Mouse (Mus musculus): ENCODE data around the gene Cd69. TPM values are rescaled to one million over a fixed set of nuclear protein-coding genes. Genes with fewer than 3 reads are reported as not detected.

Cd69 gene
- polyA plus RNA-seq, 1 experiment from 2014 or later: 0.48 TPM

GRCm38 (mm10) chr6:129222188-129222800 lies 52.9 kb downstream of the Cd69 start:
- no peaks in the 10 kb centered on the region for H3K27me3 ChIP-seq (ENCODE audit: control insufficient read depth, insufficient read depth, low read length)
- no peak overlapping the region for H3K4me2 ChIP-seq (ENCODE audit: low read depth, low read length)
- H3K9ac ChIP-seq (ENCODE audit: low read length): no peak overlapping the region
- ATAC-seq (ENCODE audit: insufficient read depth, low FRiP score): no peak
- H3K27ac ChIP-seq (ENCODE audit: low read length): no peak overlapping the region
- peaks cover 3% of the 10 kb centered on the region for H3K4me1 ChIP-seq (ENCODE audit: control insufficient read depth, insufficient read depth, low read length)
- H3K36me3 ChIP-seq (ENCODE audit: control insufficient read depth, insufficient read depth, low read length): no peaks in the 10 kb centered on the region
- no peak overlapping the region for H3K4me3 ChIP-seq (replicated peaks; ENCODE audit: low read length)
- no peaks in the 10 kb centered on the region for H3K9me3 ChIP-seq (replicated peaks; ENCODE audit: control insufficient read depth, low read length)
- 71% methylated on average over 3 of the region's 3 CpGs for WGBS

DNA sequence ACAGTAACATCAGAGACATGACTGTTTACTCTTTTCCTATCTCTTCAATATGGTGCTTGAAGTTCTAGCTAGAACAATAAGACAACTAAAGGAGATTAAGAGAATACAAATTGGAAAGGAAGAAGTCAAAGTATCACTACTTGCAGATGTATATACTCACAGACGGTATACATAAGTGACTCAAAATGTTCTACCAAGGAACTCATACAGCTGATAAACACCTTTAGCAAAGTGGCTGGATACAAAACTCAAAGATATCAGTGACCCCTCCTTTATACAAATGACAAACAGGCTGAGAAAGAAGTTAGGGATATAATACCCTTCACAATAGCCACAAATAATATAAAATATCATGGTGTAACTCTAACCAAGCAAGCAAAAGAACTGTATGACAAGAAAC lies 54.2 kb downstream of the Cd69 start:
- H3K4me1 ChIP-seq (ENCODE audit: control insufficient read depth, insufficient read depth, low read length): peaks cover 4% of the 10 kb centered on the region
- H3K4me3 ChIP-seq (replicated peaks; ENCODE audit: low read length): no peak overlapping the region
- no peaks in the 10 kb centered on the region for H3K9me3 ChIP-seq (replicated peaks; ENCODE audit: control insufficient read depth, low read length)
- no peak overlapping the region for H3K9ac ChIP-seq (ENCODE audit: low read length)
- no peak overlapping the region for H3K4me2 ChIP-seq (ENCODE audit: low read depth, low read length)
- no peaks in the 10 kb centered on the region for H3K27me3 ChIP-seq (ENCODE audit: control insufficient read depth, insufficient read depth, low read length)
- H3K36me3 ChIP-seq (ENCODE audit: control insufficient read depth, insufficient read depth, low read length): no peaks in the 10 kb centered on the region
- no peak for ATAC-seq (ENCODE audit: insufficient read depth, low FRiP score)
- WGBS: 87% methylated on average over 1 of the region's 1 CpGs
- no peak overlapping the region for H3K27ac ChIP-seq (ENCODE audit: low read length)

DNA sequence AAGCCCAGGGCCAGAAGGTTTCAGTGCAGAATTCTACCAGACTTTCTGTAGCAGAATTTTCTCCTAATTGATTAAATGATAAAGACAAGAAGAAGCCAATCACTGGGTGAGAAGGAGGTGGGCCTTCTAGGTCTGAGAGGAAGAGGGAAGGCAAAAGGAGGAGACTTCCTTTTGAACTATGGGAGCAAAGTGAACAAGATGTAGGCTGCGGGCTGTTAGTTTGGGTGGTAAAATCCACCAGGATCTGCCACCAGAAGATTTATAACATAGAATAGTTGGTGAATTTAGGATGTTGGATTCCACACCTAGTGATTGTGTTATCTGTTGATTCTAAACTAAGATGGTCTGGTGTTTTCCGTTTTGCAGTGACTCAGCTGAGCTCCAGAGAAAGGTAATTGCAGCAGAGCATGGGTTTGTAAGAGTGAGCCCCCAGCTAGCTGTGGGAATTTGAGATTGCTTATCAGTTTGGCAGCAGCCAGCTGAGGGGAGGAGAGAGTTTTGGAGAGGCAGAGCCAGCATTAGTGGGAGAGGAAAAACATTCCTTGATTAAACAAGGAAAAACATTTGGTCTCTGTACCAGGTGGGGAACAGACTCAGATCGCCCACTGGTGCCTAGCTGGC lies 55.2 kb downstream of the Cd69 start:
- Histone ChIP-seq H3K4me3 (replicated peaks; ENCODE audit: low read length) (no peak overlapping the region), H3K4me2 (ENCODE audit: low read depth, low read length) (no peak overlapping the region), H3K27me3 (ENCODE audit: control insufficient read depth, insufficient read depth, low read length) (no peaks in the 10 kb centered on the region), H3K27ac (ENCODE audit: low read length) (no peak overlapping the region), H3K9ac (ENCODE audit: low read length) (no peak overlapping the region), H3K9me3 (replicated peaks; ENCODE audit: control insufficient read depth, low read length) (no peaks in the 10 kb centered on the region), H3K36me3 (ENCODE audit: control insufficient read depth, insufficient read depth, low read length) (no peaks in the 10 kb centered on the region), H3K4me1 (ENCODE audit: control insufficient read depth, insufficient read depth, low read length) (peaks cover 7% of the 10 kb centered on the region)
- ATAC-seq (ENCODE audit: insufficient read depth, low FRiP score): no peak
- WGBS: 63% methylated on average over 3 of the region's 3 CpGs

- Histone ChIP-seq H3K4me3 (replicated peaks; ENCODE audit: low read length) (no peak overlapping the region), H3K27me3 (ENCODE audit: control insufficient read depth, insufficient read depth, low read length) (no peaks in the 10 kb centered on the region), H3K4me1 (ENCODE audit: control insufficient read depth, insufficient read depth, low read length) (peaks cover 11% of the 10 kb centered on the region), H3K9ac (ENCODE audit: low read length) (no peak overlapping the region), H3K36me3 (ENCODE audit: control insufficient read depth, insufficient read depth, low read length) (no peaks in the 10 kb centered on the region), H3K4me2 (ENCODE audit: low read depth, low read length) (no peak overlapping the region), H3K27ac (ENCODE audit: low read length) (peak overlapping the region; percentile 23; the same call in 1 of the 2 replicates), H3K9me3 (replicated peaks; ENCODE audit: control insufficient read depth, low read length) (no peaks in the 10 kb centered on the region)
- ATAC-seq (ENCODE audit: insufficient read depth, low FRiP score): no peak
- WGBS: 79% methylated on average over 5 of the region's 5 CpGs
These were observed 57.0 kb downstream of the Cd69 start for GRCm38 (mm10) chr6:129218191-129218696.

Other genes starting within 250 kb of the Cd69 start
- 0.27 and 0.48 TPM in 2 replicates for gene Klrb1f, start 229.5 kb downstream of the Cd69 start, polyA plus RNA-seq (2015; fragmentation: Nextera tagmentation; extraction: Ambion mirVana)
- gene Clec2e, start 174.5 kb downstream of the Cd69 start, polyA plus RNA-seq (2015; fragmentation: Nextera tagmentation; extraction: Ambion mirVana): 2.0 and 2.4 TPM in 2 replicates
- gene Clec2d, start 94.8 kb downstream of the Cd69 start, polyA plus RNA-seq (2015; fragmentation: Nextera tagmentation; extraction: Ambion mirVana): 0.72 and 0.81 TPM in 2 replicates
- gene 4922502D21Rik, start 56.4 kb upstream of the Cd69 start, polyA plus RNA-seq (2015; fragmentation: Nextera tagmentation; extraction: Ambion mirVana): not detected in 2 replicates
- 1.2 and 2.0 TPM in 2 replicates for gene Clec12a, start 67.3 kb upstream of the Cd69 start, polyA plus RNA-seq (2015; fragmentation: Nextera tagmentation; extraction: Ambion mirVana)
- not detected in 2 replicates for gene Clec12b, start 110.4 kb upstream of the Cd69 start, polyA plus RNA-seq (2015; fragmentation: Nextera tagmentation; extraction: Ambion mirVana)
- gene Clec1b, start 121.9 kb upstream of the Cd69 start, polyA plus RNA-seq (2015; fragmentation: Nextera tagmentation; extraction: Ambion mirVana): 1.7 and 1.8 TPM in 2 replicates
- gene Clec9a, start 133.4 kb upstream of the Cd69 start, polyA plus RNA-seq (2015; fragmentation: Nextera tagmentation; extraction: Ambion mirVana): 0.34 and 0.43 TPM in 2 replicates
- 3.3 and 3.6 TPM in 2 replicates for gene Clec1a, start 176.6 kb upstream of the Cd69 start, polyA plus RNA-seq (2015; fragmentation: Nextera tagmentation; extraction: Ambion mirVana)
- 0.07 and 0.15 TPM in 2 replicates for gene Olr1, start 231.7 kb upstream of the Cd69 start, polyA plus RNA-seq (2015; fragmentation: Nextera tagmentation; extraction: Ambion mirVana)
- gene Tmem52b, start 237.1 kb upstream of the Cd69 start, polyA plus RNA-seq (2015; fragmentation: Nextera tagmentation; extraction: Ambion mirVana): not detected in 2 replicates